Mouse (Mus musculus): ENCODE results near the gene Rgn.

DNA sequence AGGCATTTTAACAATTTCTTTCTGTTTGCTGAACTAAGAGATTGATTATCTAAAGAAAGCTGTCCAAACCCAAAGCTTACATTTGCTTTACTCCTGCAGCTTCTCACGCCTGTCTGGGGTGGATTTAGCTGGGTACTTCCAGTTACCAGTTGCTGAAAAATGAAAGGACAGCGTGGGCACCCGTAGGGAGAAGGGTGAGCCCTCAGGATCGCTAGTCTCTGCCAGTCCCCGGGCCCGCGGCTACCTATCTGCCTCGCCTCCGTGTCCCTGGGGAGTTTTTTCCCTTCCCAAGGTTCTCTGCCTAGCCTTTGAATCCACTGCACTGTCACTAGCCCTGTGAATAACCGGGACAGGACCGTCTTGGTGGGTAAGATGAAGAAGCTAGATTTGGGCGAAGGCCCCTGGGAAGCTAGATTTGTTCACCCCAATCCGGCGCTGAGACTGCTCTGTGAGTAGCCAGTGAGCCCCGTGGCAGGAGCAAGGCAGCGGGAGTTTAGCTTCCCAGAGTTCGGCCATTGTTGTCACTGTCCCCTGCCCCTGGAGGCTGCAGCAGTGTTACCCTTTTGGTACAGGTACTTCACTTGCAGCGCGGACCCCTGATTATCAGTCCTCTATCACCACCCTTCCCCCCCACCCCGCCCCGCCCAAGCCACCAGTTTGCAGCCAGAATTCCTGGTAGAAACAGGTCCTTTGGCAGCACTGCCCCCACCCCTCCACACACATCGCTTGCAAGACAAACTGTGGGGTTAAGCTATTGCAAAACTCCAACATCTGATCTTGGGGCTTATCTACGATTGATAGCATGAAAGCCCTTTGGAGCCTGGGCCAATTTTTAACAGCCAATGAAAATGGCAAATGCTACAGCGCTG lies 1.3 kb upstream of the Rgn start:
- no peak for TF ChIP-seq CTCF (IDR thresholded peaks at IDR 0.05; ENCODE audit: low read depth, low read length)
- no peak for TF ChIP-seq POLR2A (IDR thresholded peaks at IDR 0.05; ENCODE audit: borderline replicate concordance, low read depth, low read length)

Data from bone marrow macrophage, adult 2 months (primary cell).